Mouse (Mus musculus) forebrain, postnatal 0 days (tissue): ENCODE measurements around the gene Nagk. TPM values are rescaled to one million over a fixed set of nuclear protein-coding genes. Genes with fewer than 3 reads are reported as not detected.
"Not testable (repeated sequence)": the region's sequence is repeated elsewhere in the genome, so short reads cannot be mapped to it uniquely, and the experiment has no call there.

Source experiments
- ATAC-seq: fragments of 200-750 bp; cut with Nextera tagmentation; 2 replicates; pipeline ENCODE4 v1.8.0; 2017; ENCODE audit warnings: mild to moderate bottlenecking, moderate library complexity
- DNase-seq: peaks from one replicate; pipeline ENCODE4 v3.0.0-alpha.2; 2015
- H3K27ac ChIP-seq: fragments of 300-500 bp; sonication (generic); 2 replicates; pipeline ENCODE4 v1.5.1; 2014; ENCODE audit warnings: low read depth, mild to moderate bottlenecking, antibody characterized with exemption, low read length, moderate library complexity, mixed read lengths
- H3K27me3 ChIP-seq: fragments of 300-500 bp; sonication (generic); 2 replicates; pipeline ENCODE4 v1.6.1; 2014; ENCODE audit warnings: mild to moderate bottlenecking, low read length, mixed read lengths; ENCODE audit not compliant: insufficient read depth
- H3K36me3 ChIP-seq: fragments of 300-500 bp; sonication (generic); 2 replicates; pipeline ENCODE4 v1.6.1; 2014; ENCODE audit warnings: mild to moderate bottlenecking, moderate library complexity; ENCODE audit not compliant: insufficient read depth
- H3K4me1 ChIP-seq: fragments of 300-500 bp; sonication (generic); 2 replicates; pipeline ENCODE4 v1.6.1; 2014; ENCODE audit warnings: antibody characterized with exemption; ENCODE audit not compliant: insufficient read depth
- H3K4me2 ChIP-seq: fragments of 300-500 bp; sonication (generic); 2 replicates; pipeline ENCODE4 v1.6.1; 2014; ENCODE audit warnings: low read depth, mild to moderate bottlenecking, moderate library complexity
- H3K4me3 ChIP-seq: fragments of 300-500 bp; sonication (generic); 2 replicates; pipeline ENCODE4 v1.5.1; 2014; ENCODE audit warnings: low read depth, low read length, mixed read lengths
- H3K9ac ChIP-seq: fragments of 300-500 bp; sonication (generic); 2 replicates; pipeline ENCODE4 v1.6.1; 2014; ENCODE audit warnings: mild to moderate bottlenecking
- H3K9me3 ChIP-seq: fragments of 300-500 bp; sonication (generic); 2 replicates; pipeline ENCODE4 v1.6.1; 2016; ENCODE audit warnings: low read length
- CTCF ChIP-seq: sonication (generic); IDR thresholded peaks from 2 replicates; pipeline ENCODE4 v1.5.1; 2016; ENCODE audit warnings: antibody characterized with exemption, control low read depth, low read depth
- WGBS: fragments of 180-500 bp; shearing (Covaris S2); extraction: QIAGEN DNeasy Blood & Tissue Kit; methylation state at CpG from one replicate; pipeline ENCODE4 v1.1.7; 2014; 5-methylcytosine and 5-hydroxymethylcytosine counted together
- polyA plus RNA-seq: library from polyadenylated mRNA; unstranded; fragments of >200 nt; fragmentation: Nextera tagmentation; extraction: Ambion mirVana; gene quantifications from 2 replicates; pipeline ENCODE4 v1.2.1, GENCODE M21; 2015
- total RNA-seq: library from RNA; depleted of rRNA; stranded (reverse); fragments of >200 nt; gene quantifications from 2 replicates; pipeline ENCODE4 v1.2.3, GENCODE M21; 2014

The Nagk gene
- total and polyA plus RNA-seq, 2 experiments from 2014 or later = 81.2 to 99.0 TPM

- H3K27ac ChIP-seq = no peak overlapping the region
- H3K9ac ChIP-seq = no peak overlapping the region
- H3K9me3 ChIP-seq = no peaks in the 10 kb centered on the region
- ATAC-seq (no peak), DNase-seq (no peak)
- peaks cover 17% of the 10 kb centered on the region for H3K36me3 ChIP-seq
- TF ChIP-seq CTCF = no peak
- 94% methylated on average over 3 of the region's 3 CpGs for WGBS
- no peak overlapping the region for H3K4me3 ChIP-seq
- H3K27me3 ChIP-seq = no peaks in the 10 kb centered on the region
- H3K4me2 ChIP-seq = no peak overlapping the region
- H3K4me1 ChIP-seq = no peaks in the 10 kb centered on the region
Observed at GRCm38 (mm10) chr6:83815801-83816200, 21.0 kb downstream of the Nagk start.

GRCm38 (mm10) chr6:83818996-83819395, 24.2 kb downstream of the Nagk start:
- DNase-seq = no peak
- Histone ChIP-seq H3K4me2 (no peak overlapping the region), H3K4me3 (no peak overlapping the region), H3K9me3 (no peaks in the 10 kb centered on the region), H3K27ac (no peak overlapping the region), H3K4me1 (0 out of 2 replicates have a peak, but pooled peaks cover 10% of the 10 kb centered on the region), H3K27me3 (no peaks in the 10 kb centered on the region), H3K36me3 (peaks cover 5% of the 10 kb centered on the region), H3K9ac (no peak overlapping the region)
- ATAC-seq = no peak
- WGBS = 48% methylated on average over 1 of the region's 1 CpGs
- no peak for TF ChIP-seq CTCF

GRCm38 (mm10) chr6:83820727-83821515, 26.1 kb downstream of the Nagk start:
- H3K4me1 ChIP-seq = 0 out of 2 replicates have a peak, but pooled peaks cover 10% of the 10 kb centered on the region
- H3K9ac ChIP-seq = no peak overlapping the region
- TF ChIP-seq CTCF = no peak
- no peak for DNase-seq
- peak; percentile 80 for ATAC-seq
- 0 out of 2 replicates have a peak overlapping the region, but pooled peaks have one; percentile 40 for H3K27ac ChIP-seq
- WGBS = 58% methylated on average over 2 of the region's 2 CpGs
- no peak overlapping the region for H3K4me2 ChIP-seq
- no peak overlapping the region for H3K4me3 ChIP-seq
- H3K36me3 ChIP-seq = no peaks in the 10 kb centered on the region
- no peaks in the 10 kb centered on the region for H3K9me3 ChIP-seq
- no peaks in the 10 kb centered on the region for H3K27me3 ChIP-seq

GRCm38 (mm10) chr6:83821856-83822255, 27.1 kb downstream of the Nagk start:
- H3K36me3 ChIP-seq = no peaks in the 10 kb centered on the region

GRCm38 (mm10) chr6:83830941-83831605, 36.3 kb downstream of the Nagk start:
- H3K4me2 ChIP-seq = peak overlapping the region; percentile 54
- peak; percentile 74 for ATAC-seq

More at GRCm38 (mm10) chr6:83821856-83822255, 27.1 kb downstream of the Nagk start:
- Histone ChIP-seq H3K4me1 (0 out of 2 replicates have a peak, but pooled peaks cover 10% of the 10 kb centered on the region), H3K27ac (peak overlapping the region; percentile 30; the same call in 1 of the 2 replicates), H3K4me2 (no peak overlapping the region), H3K9me3 (no peaks in the 10 kb centered on the region), H3K4me3 (no peak overlapping the region), H3K9ac (no peak overlapping the region), H3K27me3 (no peaks in the 10 kb centered on the region)
- DNase-seq = peak; percentile 50
- TF ChIP-seq CTCF = no peak
- peak; percentile 23; the same call in 1 of the 2 replicates for ATAC-seq
- 18% methylated on average over 2 of the region's 2 CpGs for WGBS

GRCm38 (mm10) chr6:83831606-83832123, 36.9 kb downstream of the Nagk start, which contains the start of gene Paip2b:
Gene Paip2b, minus strand, starts transcription at chr6:83831741.
- under 1% methylated on average over 37 of the region's 37 CpGs for WGBS
- TF ChIP-seq CTCF = peak; percentile 48
- peak within 1 kb of the TSS; percentile 67 for H3K9ac ChIP-seq
- no peaks in the 10 kb centered on the region for H3K36me3 ChIP-seq
- H3K9me3 ChIP-seq = no peaks in the 10 kb centered on the region
- DNase-seq (peak; percentile 99), ATAC-seq (peak; percentile 97)
- peaks cover 8% of the 10 kb centered on the region for H3K4me1 ChIP-seq
- H3K4me2 ChIP-seq = peak within 1 kb of the TSS; percentile 54
- no peaks in the 10 kb centered on the region for H3K27me3 ChIP-seq
- H3K27ac ChIP-seq = peak within 1 kb of the TSS; percentile 80
- peak within 1 kb of the TSS; percentile 47 for H3K4me3 ChIP-seq

More at GRCm38 (mm10) chr6:83830941-83831605, 36.3 kb downstream of the Nagk start:
- Histone ChIP-seq H3K4me3 (peak overlapping the region; percentile 47), H3K9ac (peak overlapping the region; percentile 67), H3K36me3 (no peaks in the 10 kb centered on the region), H3K27me3 (no peaks in the 10 kb centered on the region), H3K9me3 (no peaks in the 10 kb centered on the region), H3K27ac (peak overlapping the region; percentile 80), H3K4me1 (peaks cover 8% of the 10 kb centered on the region)
- no peak for DNase-seq
- no peak for TF ChIP-seq CTCF
- WGBS = under 1% methylated on average over 34 of the region's 35 CpGs

GRCm38 (mm10) chr6:83832393-83832792, 37.6 kb downstream of the Nagk start:
- not testable (repeated sequence) for H3K27me3 ChIP-seq, H3K27ac ChIP-seq, ATAC-seq, H3K36me3 ChIP-seq, DNase-seq, H3K9me3 ChIP-seq, H3K4me1 ChIP-seq
- peak overlapping the region; percentile 54 for H3K4me2 ChIP-seq
- 60% methylated on average over 1 of the region's 1 CpGs for WGBS
- peak overlapping the region; percentile 47; the same call in 1 of the 2 replicates for H3K4me3 ChIP-seq
- 0 out of 2 replicates have a peak overlapping the region, but pooled peaks have one; percentile 6 for H3K9ac ChIP-seq
